Mouse (Mus musculus) neural tube, embryonic 12.5 days (tissue): ENCODE data around the gene Vwa3b. TPM values are rescaled to one million over a fixed set of nuclear protein-coding genes. Genes with fewer than 3 reads are reported as not detected.
"Not testable (repeated sequence)": the region's sequence is repeated elsewhere in the genome, so short reads cannot be mapped to it uniquely, and the experiment has no call there.

Experiments used
- ATAC-seq: fragments of 200-750 bp; cut with Nextera tagmentation; 2 replicates; pipeline ENCODE4 v1.8.0; 2017; ENCODE audit warnings: low read depth, mild to moderate bottlenecking, moderate TSS enrichment, moderate library complexity; ENCODE audit not compliant: low FRiP score
- H3K27ac ChIP-seq: fragments of 300-500 bp; sonication (generic); 2 replicates; pipeline ENCODE4 v1.5.1; 2016
- H3K27me3 ChIP-seq: fragments of 300-500 bp; sonication (generic); replicated peaks from 2 replicates; pipeline ENCODE4 v1.6.1; 2016; ENCODE audit warnings: mild to moderate bottlenecking
- H3K36me3 ChIP-seq: fragments of 300-500 bp; sonication (generic); 2 replicates; pipeline ENCODE4 v1.6.1; 2016; ENCODE audit warnings: mild to moderate bottlenecking
- H3K4me1 ChIP-seq: fragments of 300-500 bp; sonication (generic); 2 replicates; pipeline ENCODE4 v1.6.1; 2016
- H3K4me2 ChIP-seq: fragments of 300-500 bp; sonication (generic); replicated peaks from 2 replicates; pipeline ENCODE4 v1.6.1; 2016; ENCODE audit warnings: mild to moderate bottlenecking
- H3K4me3 ChIP-seq: fragments of 300-500 bp; sonication (generic); 2 replicates; pipeline ENCODE4 v1.5.1; 2016
- H3K9ac ChIP-seq: fragments of 300-500 bp; sonication (generic); 2 replicates; pipeline ENCODE4 v1.6.1; 2016; ENCODE audit warnings: mild to moderate bottlenecking
- H3K9me3 ChIP-seq: fragments of 300-500 bp; sonication (generic); 2 replicates; pipeline ENCODE4 v1.6.1; 2016; ENCODE audit warnings: mild to moderate bottlenecking
- WGBS: fragments of 180-500 bp; shearing (Covaris S2); methylation state at CpG from one replicate; pipeline ENCODE4 v1.1.7; 2016; 5-methylcytosine and 5-hydroxymethylcytosine counted together
- polyA plus RNA-seq: library from polyadenylated mRNA; unstranded; fragments of >200 nt; fragmentation: Nextera tagmentation; extraction: Ambion mirVana; gene quantifications from 2 replicates; pipeline ENCODE4 v1.2.1, GENCODE M21; 2016

The Vwa3b gene
- polyA plus RNA-seq, 1 experiment from 2014 or later: 0.27 TPM

GRCm38 (mm10) chr1:36995760-36996159 is 30.6 kb upstream of the Vwa3b start:
- H3K27ac ChIP-seq: no peak overlapping the region
- no peaks in the 10 kb centered on the region for H3K4me1 ChIP-seq
- no peak for ATAC-seq
- no peaks in the 10 kb centered on the region for H3K36me3 ChIP-seq
- H3K4me3 ChIP-seq: no peak overlapping the region
- H3K4me2 ChIP-seq: no peak overlapping the region
- H3K9ac ChIP-seq: no peak overlapping the region
- H3K27me3 ChIP-seq: no peaks in the 10 kb centered on the region
- no peaks in the 10 kb centered on the region for H3K9me3 ChIP-seq
- 69% methylated on average over 6 of the region's 6 CpGs for WGBS

GRCm38 (mm10) chr1:36996561-36997213 is 29.7 kb upstream of the Vwa3b start:
- WGBS: 48% methylated on average over 6 of the region's 6 CpGs
- Histone ChIP-seq H3K36me3 (no peaks in the 10 kb centered on the region), H3K4me3 (no peak overlapping the region), H3K9ac (no peak overlapping the region), H3K27me3 (no peaks in the 10 kb centered on the region), H3K4me1 (no peaks in the 10 kb centered on the region; the same call in 1 of the 2 replicates), H3K4me2 (no peak overlapping the region), H3K27ac (no peak overlapping the region), H3K9me3 (no peaks in the 10 kb centered on the region)
- no peak for ATAC-seq

GRCm38 (mm10) chr1:37000307-37000706 is 26.1 kb upstream of the Vwa3b start:
- no peaks in the 10 kb centered on the region for H3K27me3 ChIP-seq
- no peak for ATAC-seq
- H3K4me1 ChIP-seq: no peaks in the 10 kb centered on the region; the same call in 1 of the 2 replicates
- H3K4me2 ChIP-seq: no peak overlapping the region
- no peaks in the 10 kb centered on the region for H3K9me3 ChIP-seq
- no peak overlapping the region for H3K4me3 ChIP-seq
- no peak overlapping the region for H3K9ac ChIP-seq
- H3K36me3 ChIP-seq: no peaks in the 10 kb centered on the region
- no peak overlapping the region for H3K27ac ChIP-seq
- WGBS: 78% methylated on average over 5 of the region's 5 CpGs

- Histone ChIP-seq H3K4me1 (no peaks in the 10 kb centered on the region; the same call in 1 of the 2 replicates), H3K27ac (no peak overlapping the region), H3K4me3 (no peak overlapping the region), H3K4me2 (no peak overlapping the region), H3K9ac (no peak overlapping the region), H3K36me3 (no peaks in the 10 kb centered on the region), H3K27me3 (no peaks in the 10 kb centered on the region), H3K9me3 (no peaks in the 10 kb centered on the region)
- WGBS: 49% methylated on average over 7 of the region's 7 CpGs
- ATAC-seq: no peak
Measured at GRCm38 (mm10) chr1:37001636-37002315, 24.6 kb upstream of the Vwa3b start.

- H3K4me2 ChIP-seq: no peak overlapping the region
- no peak overlapping the region for H3K27ac ChIP-seq
- H3K36me3 ChIP-seq: no peaks in the 10 kb centered on the region
- 87% methylated on average over 3 of the region's 3 CpGs for WGBS
- no peak for ATAC-seq
- H3K9me3 ChIP-seq: no peaks in the 10 kb centered on the region
- no peak overlapping the region for H3K4me3 ChIP-seq
- no peak overlapping the region for H3K9ac ChIP-seq
- H3K27me3 ChIP-seq: no peaks in the 10 kb centered on the region
- H3K4me1 ChIP-seq: no peaks in the 10 kb centered on the region; the same call in 1 of the 2 replicates
Measured at GRCm38 (mm10) chr1:37002316-37003008, 23.9 kb upstream of the Vwa3b start.

GRCm38 (mm10) chr1:37004533-37004932 is 21.9 kb upstream of the Vwa3b start:
- no peak overlapping the region for H3K4me3 ChIP-seq
- H3K4me1 ChIP-seq: no peaks in the 10 kb centered on the region; the same call in 1 of the 2 replicates
- H3K9ac ChIP-seq: no peak overlapping the region
- no peaks in the 10 kb centered on the region for H3K9me3 ChIP-seq
- H3K36me3 ChIP-seq: no peaks in the 10 kb centered on the region
- no peak for ATAC-seq
- no peak overlapping the region for H3K27ac ChIP-seq
- no peak overlapping the region for H3K4me2 ChIP-seq
- no peaks in the 10 kb centered on the region for H3K27me3 ChIP-seq
- 75% methylated on average over 8 of the region's 8 CpGs for WGBS

- no peaks in the 10 kb centered on the region for H3K36me3 ChIP-seq
- no peak overlapping the region for H3K27ac ChIP-seq
- no peaks in the 10 kb centered on the region for H3K27me3 ChIP-seq
- no peaks in the 10 kb centered on the region for H3K9me3 ChIP-seq
- no peak overlapping the region for H3K4me2 ChIP-seq
- no peaks in the 10 kb centered on the region; the same call in 1 of the 2 replicates for H3K4me1 ChIP-seq
- WGBS: 86% methylated on average over 5 of the region's 5 CpGs
- H3K4me3 ChIP-seq: no peak overlapping the region
- H3K9ac ChIP-seq: no peak overlapping the region
- no peak for ATAC-seq
Measured at GRCm38 (mm10) chr1:37005036-37005435, 21.4 kb upstream of the Vwa3b start.

GRCm38 (mm10) chr1:37006529-37006928 is 19.9 kb upstream of the Vwa3b start:
- H3K27me3 ChIP-seq, H3K4me1 ChIP-seq, H3K27ac ChIP-seq, H3K9ac ChIP-seq, H3K4me3 ChIP-seq, H3K36me3 ChIP-seq, H3K4me2 ChIP-seq, H3K9me3 ChIP-seq, ATAC-seq: not testable (repeated sequence)
- 85% methylated on average over 11 of the region's 11 CpGs for WGBS

- ATAC-seq: no peak
- Histone ChIP-seq H3K4me2 (no peak overlapping the region), H3K27me3 (no peaks in the 10 kb centered on the region), H3K27ac (no peak overlapping the region), H3K4me1 (no peaks in the 10 kb centered on the region), H3K9me3 (no peaks in the 10 kb centered on the region), H3K36me3 (no peaks in the 10 kb centered on the region), H3K9ac (no peak overlapping the region), H3K4me3 (no peak overlapping the region)
- whole genome bisulfite sequencing: 77% methylated on average over 10 of the region's 10 CpGs
Measured at GRCm38 (mm10) chr1:37009880-37010279, 16.5 kb upstream of the Vwa3b start.

GRCm38 (mm10) chr1:37011626-37012209 is 14.7 kb upstream of the Vwa3b start:
- no peak overlapping the region for H3K9ac ChIP-seq
- no peaks in the 10 kb centered on the region for H3K9me3 ChIP-seq
- no peak overlapping the region for H3K27ac ChIP-seq
- no peaks in the 10 kb centered on the region for H3K27me3 ChIP-seq
- H3K4me2 ChIP-seq: no peak overlapping the region
- H3K36me3 ChIP-seq: no peaks in the 10 kb centered on the region
- no peak overlapping the region for H3K4me3 ChIP-seq
- H3K4me1 ChIP-seq: no peaks in the 10 kb centered on the region
- WGBS: 75% methylated on average over 3 of the region's 3 CpGs
- no peak for ATAC-seq

- no peak overlapping the region for H3K9ac ChIP-seq
- no peak overlapping the region for H3K4me3 ChIP-seq
- H3K27ac ChIP-seq: no peak overlapping the region
- H3K9me3 ChIP-seq: no peaks in the 10 kb centered on the region
- ATAC-seq: no peak
- no peak overlapping the region for H3K4me2 ChIP-seq
- 88% methylated on average over 2 of the region's 2 CpGs for WGBS
- H3K27me3 ChIP-seq: no peaks in the 10 kb centered on the region
- H3K4me1 ChIP-seq: no peaks in the 10 kb centered on the region
- no peaks in the 10 kb centered on the region for H3K36me3 ChIP-seq
Measured at GRCm38 (mm10) chr1:37013006-37013405, 13.4 kb upstream of the Vwa3b start.

- no peak overlapping the region for H3K4me2 ChIP-seq
- H3K36me3 ChIP-seq: no peaks in the 10 kb centered on the region
- no peaks in the 10 kb centered on the region for H3K27me3 ChIP-seq
- H3K27ac ChIP-seq: no peak overlapping the region
- no peaks in the 10 kb centered on the region for H3K4me1 ChIP-seq
- H3K4me3 ChIP-seq: no peak overlapping the region
- H3K9ac ChIP-seq: no peak overlapping the region
- ATAC-seq: no peak
- WGBS: 85% methylated on average over 7 of the region's 7 CpGs
- no peaks in the 10 kb centered on the region for H3K9me3 ChIP-seq
Measured at GRCm38 (mm10) chr1:37013687-37014086, 12.7 kb upstream of the Vwa3b start.
